Mouse (Mus musculus) gastrocnemius, adult 2 months (tissue): Measurements from ENCODE around the gene Acvr1. TPM values are rescaled to one million over a fixed set of nuclear protein-coding genes. Genes with fewer than 3 reads are reported as not detected.

Source experiments
- DNase-seq: peaks from one replicate; pipeline ENCODE4 v3.0.0; 2022
- H3K27ac ChIP-seq: fragments of 200-600 bp; 2 replicates; pipeline ENCODE4 v1.8.1; 2022; ENCODE audit warnings: mild to moderate bottlenecking
- H3K4me3 ChIP-seq: fragments of 200-600 bp; 2 replicates; pipeline ENCODE4 v1.8.1; 2022; ENCODE audit warnings: mild to moderate bottlenecking, moderate library complexity
- CTCF ChIP-seq: fragments of 200-600 bp; IDR thresholded peaks from 2 replicates; pipeline ENCODE4 v1.8.1; 2022; ENCODE audit warnings: antibody characterized with exemption, mild to moderate bottlenecking, moderate library complexity
- intact Hi-C: fragments of 180-260 bp; cut with DNase I; formaldehyde crosslinking; loops from one replicate; pipeline ENCODE4 v1.15.1; 2025
- total RNA-seq, 2 experiments: library from RNA; stranded (reverse); gene quantifications; 2 replicates each; pipeline ENCODE4 v1.2.3; 2021

Gene Acvr1
- total RNA-seq, 2 experiments from 2014 or later = 17.6 to 23.2 TPM

- no peak for DNase-seq
- H3K4me3 ChIP-seq = no peak overlapping the region
- TF ChIP-seq CTCF = no peak
- H3K27ac ChIP-seq = no peak overlapping the region
- intact Hi-C loops = no loop called here
Measured at GRCm38 (mm10) chr2:58549960-58550359, 17.0 kb downstream of the Acvr1 start.

GRCm38 (mm10) chr2:58548943-58549342 lies 18.0 kb downstream of the Acvr1 start:
- Histone ChIP-seq H3K27ac (no peak overlapping the region), H3K4me3 (no peak overlapping the region)
- TF ChIP-seq CTCF = no peak
- DNase-seq = no peak
- intact Hi-C loops = no loop called here

GRCm38 (mm10) chr2:58546264-58546663 lies 20.7 kb downstream of the Acvr1 start:
- no peak overlapping the region for H3K27ac ChIP-seq
- no peak for DNase-seq
- intact Hi-C loops = no loop called here
- TF ChIP-seq CTCF = no peak
- H3K4me3 ChIP-seq = no peak overlapping the region

- H3K4me3 ChIP-seq = no peak overlapping the region
- intact Hi-C loops = no loop called here
- no peak for DNase-seq
- TF ChIP-seq CTCF = no peak
- H3K27ac ChIP-seq = no peak overlapping the region
Measured at GRCm38 (mm10) chr2:58544368-58544767, 22.6 kb downstream of the Acvr1 start.

GRCm38 (mm10) chr2:58543252-58543651 lies 23.7 kb downstream of the Acvr1 start:
- intact Hi-C loops = no loop called here
- TF ChIP-seq CTCF = no peak

GRCm38 (mm10) chr2:58538196-58538595 lies 28.8 kb downstream of the Acvr1 start:
- DNase-seq = no peak
- no peak overlapping the region for H3K27ac ChIP-seq
- no peak overlapping the region for H3K4me3 ChIP-seq
- TF ChIP-seq CTCF = no peak
- intact Hi-C loops = no loop called here

More at GRCm38 (mm10) chr2:58543252-58543651, 23.7 kb downstream of the Acvr1 start:
- Histone ChIP-seq H3K4me3 (no peak overlapping the region), H3K27ac (no peak overlapping the region; the same call in 1 of the 2 replicates)
- DNase-seq = no peak

- no peak for TF ChIP-seq CTCF
- intact Hi-C loops = no loop called here
- H3K4me3 ChIP-seq = no peak overlapping the region
- H3K27ac ChIP-seq = 0 out of 2 replicates have a peak overlapping the region, but pooled peaks have one; percentile 1
- no peak for DNase-seq
Measured at GRCm38 (mm10) chr2:58536796-58537195, 30.2 kb downstream of the Acvr1 start.

- Histone ChIP-seq H3K4me3 (peak overlapping the region; percentile 35), H3K27ac (peak overlapping the region; percentile 75)
- TF ChIP-seq CTCF = no peak
- intact Hi-C loops = no loop called here
- DNase-seq = peak; percentile 43
Measured at GRCm38 (mm10) chr2:58535233-58535632, 31.7 kb downstream of the Acvr1 start.

- intact Hi-C loops = loop anchor here (5.0 kb wide), 1 partner anchor 42 kb away; no protein-coding TSS in a partner anchor
- DNase-seq = no peak
- Histone ChIP-seq H3K27ac (peak overlapping the region; percentile 88), H3K4me3 (no peak overlapping the region)
- TF ChIP-seq CTCF = no peak
Measured at GRCm38 (mm10) chr2:58534379-58534778, 32.6 kb downstream of the Acvr1 start.

- DNase-seq = peak; percentile 32
- Histone ChIP-seq H3K4me3 (peak overlapping the region; percentile 21; the same call in 1 of the 2 replicates), H3K27ac (peak overlapping the region; percentile 88)
- intact Hi-C loops = loop anchor here (5.0 kb wide), 1 partner anchor 41 kb away; no protein-coding TSS in a partner anchor
- no peak for TF ChIP-seq CTCF
Measured at GRCm38 (mm10) chr2:58533521-58534001, 33.4 kb downstream of the Acvr1 start.

GRCm38 (mm10) chr2:58532260-58532850 lies 34.6 kb downstream of the Acvr1 start:
- no peak for TF ChIP-seq CTCF
- peak overlapping the region; percentile 51 for H3K4me3 ChIP-seq
- intact Hi-C loops = loop anchor here (1.0 to 5.0 kb wide), 2 partner anchors 34 to 40 kb away; no protein-coding TSS in a partner anchor
- peak; percentile 94 for DNase-seq
- peak overlapping the region; percentile 88 for H3K27ac ChIP-seq

GRCm38 (mm10) chr2:58530521-58530920 lies 36.4 kb downstream of the Acvr1 start:
- intact Hi-C loops = loop anchor here (5.0 kb wide), 1 partner anchor 38 kb away; no protein-coding TSS in a partner anchor
- DNase-seq = no peak
- Histone ChIP-seq H3K4me3 (no peak overlapping the region), H3K27ac (peak overlapping the region; percentile 88)
- TF ChIP-seq CTCF = no peak

- peak; percentile 68 for DNase-seq
- intact Hi-C loops = loop anchor here (5.0 kb wide), 1 partner anchor 38 kb away; no protein-coding TSS in a partner anchor
- Histone ChIP-seq H3K27ac (peak overlapping the region; percentile 88), H3K4me3 (peak overlapping the region; percentile 65)
- no peak for TF ChIP-seq CTCF
Measured at GRCm38 (mm10) chr2:58529860-58530440, 37.0 kb downstream of the Acvr1 start.

- intact Hi-C loops = no loop called here
- no peak for TF ChIP-seq CTCF
- Histone ChIP-seq H3K4me3 (peak overlapping the region; percentile 65), H3K27ac (peak overlapping the region; percentile 88)
- DNase-seq = no peak
Measured at GRCm38 (mm10) chr2:58529384-58529783, 37.6 kb downstream of the Acvr1 start.
